Mouse (Mus musculus) right cerebral cortex, postnatal 14 days (tissue): ENCODE results near the gene Cobll1.

Experiments used
- DNase-seq: peaks from one replicate; pipeline ENCODE4 v3.0.0; 2022

Cobll1 gene

GRCm38 (mm10) chr2:65236644-65237043 lies 2.6 kb downstream of the Cobll1 start:
- DNase-seq, result no peak

- DNase-seq, result no peak
These were observed 6.3 kb downstream of the Cobll1 start for GRCm38 (mm10) chr2:65232756-65233535.

- DNase-seq, result no peak
These were observed 10.8 kb downstream of the Cobll1 start for GRCm38 (mm10) chr2:65228426-65228825.

- no peak for DNase-seq
These were observed 11.3 kb downstream of the Cobll1 start for GRCm38 (mm10) chr2:65227898-65228290.

- no peak for DNase-seq
These were observed 11.9 kb downstream of the Cobll1 start for GRCm38 (mm10) chr2:65227154-65227897.

- DNase-seq, result no peak
These were observed 12.7 kb downstream of the Cobll1 start for GRCm38 (mm10) chr2:65226494-65226893.

GRCm38 (mm10) chr2:65223956-65224735 lies 15.1 kb downstream of the Cobll1 start:
- DNase-seq, result no peak

GRCm38 (mm10) chr2:65223012-65223411 lies 16.2 kb downstream of the Cobll1 start:
- no peak for DNase-seq

GRCm38 (mm10) chr2:65221646-65222045 lies 17.6 kb downstream of the Cobll1 start:
- DNase-seq, result no peak

- no peak for DNase-seq
These were observed 18.6 kb downstream of the Cobll1 start for GRCm38 (mm10) chr2:65220563-65220962.

GRCm38 (mm10) chr2:65219375-65220135 lies 19.6 kb downstream of the Cobll1 start:
- no peak for DNase-seq

- no peak for DNase-seq
These were observed 20.9 kb downstream of the Cobll1 start for GRCm38 (mm10) chr2:65218318-65218717.

- no peak for DNase-seq
These were observed 21.5 kb downstream of the Cobll1 start for GRCm38 (mm10) chr2:65217677-65218076.

GRCm38 (mm10) chr2:65216163-65216562 lies 23.0 kb downstream of the Cobll1 start:
- no peak for DNase-seq

GRCm38 (mm10) chr2:65214556-65214955 lies 24.6 kb downstream of the Cobll1 start:
- no peak for DNase-seq

- DNase-seq, result no peak
These were observed 25.5 kb downstream of the Cobll1 start for GRCm38 (mm10) chr2:65213675-65214074.

- DNase-seq, result no peak
These were observed 27.6 kb downstream of the Cobll1 start for GRCm38 (mm10) chr2:65211620-65212019.

GRCm38 (mm10) chr2:65207750-65208149 lies 31.5 kb downstream of the Cobll1 start:
- DNase-seq, result no peak

GRCm38 (mm10) chr2:65203699-65204098 lies 35.5 kb downstream of the Cobll1 start:
- DNase-seq, result no peak

- no peak for DNase-seq
These were observed 39.5 kb downstream of the Cobll1 start for GRCm38 (mm10) chr2:65199706-65200105.

GRCm38 (mm10) chr2:65198605-65199004 lies 40.6 kb downstream of the Cobll1 start:
- no peak for DNase-seq

GRCm38 (mm10) chr2:65196994-65197393 lies 42.2 kb downstream of the Cobll1 start:
- no peak for DNase-seq
